Mouse (Mus musculus) kidney, embryonic 14.5 days (tissue): ENCODE results near the gene Prpf18. TPM values are rescaled to one million over a fixed set of nuclear protein-coding genes. Genes with fewer than 3 reads are reported as not detected.

Experiments
- ATAC-seq: fragments of 200-750 bp; cut with Nextera tagmentation; 2 replicates; pipeline ENCODE4 v1.8.0; 2017; ENCODE audit warnings: moderate number of reproducible peaks, mild to moderate bottlenecking, moderate TSS enrichment, moderate library complexity; ENCODE audit not compliant: low FRiP score, low TSS enrichment
- H3K27ac ChIP-seq: fragments of 300-500 bp; sonication (generic); 2 replicates; pipeline ENCODE4 v1.5.1; 2014; ENCODE audit warnings: low read depth, mild to moderate bottlenecking, low read length, moderate library complexity, mixed read lengths
- H3K27me3 ChIP-seq: fragments of 300-500 bp; sonication (generic); 2 replicates; pipeline ENCODE4 v1.6.1; 2014; ENCODE audit warnings: mild to moderate bottlenecking, low read length; ENCODE audit not compliant: control insufficient read depth, insufficient read depth
- H3K36me3 ChIP-seq: fragments of 300-500 bp; sonication (generic); 2 replicates; pipeline ENCODE4 v1.6.1; 2014; ENCODE audit warnings: low read length, mixed read lengths; ENCODE audit not compliant: control insufficient read depth, insufficient read depth
- H3K4me1 ChIP-seq: fragments of 300-500 bp; sonication (generic); 2 replicates; pipeline ENCODE4 v1.6.1; 2014; ENCODE audit warnings: low read length, mixed read lengths; ENCODE audit not compliant: control insufficient read depth, insufficient read depth
- H3K4me2 ChIP-seq: fragments of 300-500 bp; sonication (generic); replicated peaks from 2 replicates; pipeline ENCODE4 v1.6.1; 2014; ENCODE audit warnings: low read depth, mild to moderate bottlenecking, low read length
- H3K4me3 ChIP-seq: fragments of 300-500 bp; sonication (generic); 2 replicates; pipeline ENCODE4 v1.5.1; 2014; ENCODE audit warnings: mild to moderate bottlenecking, low read length
- H3K9ac ChIP-seq: fragments of 300-500 bp; sonication (generic); 2 replicates; pipeline ENCODE4 v1.6.1; 2014; ENCODE audit warnings: low read depth, mild to moderate bottlenecking, low read length, moderate library complexity
- H3K9me3 ChIP-seq: fragments of 300-500 bp; sonication (generic); 2 replicates; pipeline ENCODE4 v1.6.1; 2016; ENCODE audit warnings: low read length; ENCODE audit not compliant: control insufficient read depth
- WGBS: fragments of 180-500 bp; shearing (Covaris S2); extraction: QIAGEN DNeasy Blood & Tissue Kit; methylation state at CpG from one replicate; pipeline ENCODE4 v1.1.7; 2014; 5-methylcytosine and 5-hydroxymethylcytosine counted together
- polyA plus RNA-seq: library from polyadenylated mRNA; unstranded; fragments of >200 nt; fragmentation: Nextera tagmentation; extraction: Ambion mirVana; gene quantifications from 2 replicates; pipeline ENCODE4 v1.2.1, GENCODE M21; 2014

Gene Prpf18
- polyA plus RNA-seq, 1 experiment from 2014 or later, result 38.8 TPM

- Histone ChIP-seq H3K4me3 (no peak overlapping the region), H3K4me2 (no peak overlapping the region), H3K27ac (no peak overlapping the region), H3K27me3 (no peaks in the 10 kb centered on the region), H3K9me3 (no peaks in the 10 kb centered on the region), H3K9ac (no peak overlapping the region), H3K4me1 (peaks cover 2% of the 10 kb centered on the region; the same call in 1 of the 2 replicates), H3K36me3 (peaks cover 96% of the 10 kb centered on the region)
- ATAC-seq, result no peak
- 96% methylated on average over 3 of the region's 3 CpGs for WGBS
Measured at GRCm38 (mm10) chr2:4606559-4606958, 45.4 kb downstream of the Prpf18 start.

- Histone ChIP-seq H3K9me3 (no peaks in the 10 kb centered on the region), H3K27me3 (no peaks in the 10 kb centered on the region), H3K9ac (no peak overlapping the region), H3K4me3 (no peak overlapping the region), H3K27ac (no peak overlapping the region), H3K4me2 (no peak overlapping the region), H3K4me1 (peaks cover 6% of the 10 kb centered on the region; the same call in 1 of the 2 replicates), H3K36me3 (peaks cover 85% of the 10 kb centered on the region)
- peak; percentile 21; the same call in 1 of the 2 replicates for ATAC-seq
- WGBS, result 87% methylated on average over 33 of the region's 33 CpGs
Measured at GRCm38 (mm10) chr2:4603361-4603945, 48.5 kb downstream of the Prpf18 start.

GRCm38 (mm10) chr2:4601034-4601890 is 50.7 kb downstream of the Prpf18 start:
- no peak overlapping the region; the same call in 1 of the 2 replicates for H3K9ac ChIP-seq
- peaks cover 82% of the 10 kb centered on the region for H3K36me3 ChIP-seq
- H3K9me3 ChIP-seq, result no peaks in the 10 kb centered on the region
- H3K27me3 ChIP-seq, result no peaks in the 10 kb centered on the region
- H3K27ac ChIP-seq, result 0 out of 2 replicates have a peak overlapping the region, but pooled peaks have one; percentile 7
- H3K4me3 ChIP-seq, result no peak overlapping the region
- H3K4me1 ChIP-seq, result peaks cover 6% of the 10 kb centered on the region; the same call in 1 of the 2 replicates
- peak; percentile 53; the same call in 1 of the 2 replicates for ATAC-seq
- H3K4me2 ChIP-seq, result no peak overlapping the region
- 51% methylated on average over 15 of the region's 15 CpGs for WGBS

GRCm38 (mm10) chr2:4596992-4597391 is 54.9 kb downstream of the Prpf18 start:
- no peak overlapping the region for H3K9ac ChIP-seq
- no peak for ATAC-seq
- H3K27ac ChIP-seq, result no peak overlapping the region
- H3K36me3 ChIP-seq, result peaks cover 76% of the 10 kb centered on the region
- peaks cover 6% of the 10 kb centered on the region; the same call in 1 of the 2 replicates for H3K4me1 ChIP-seq
- no peaks in the 10 kb centered on the region for H3K27me3 ChIP-seq
- H3K4me3 ChIP-seq, result no peak overlapping the region
- H3K9me3 ChIP-seq, result no peaks in the 10 kb centered on the region
- H3K4me2 ChIP-seq, result no peak overlapping the region
- 92% methylated on average over 7 of the region's 7 CpGs for WGBS

GRCm38 (mm10) chr2:4593878-4594387 is 58.0 kb downstream of the Prpf18 start:
- Histone ChIP-seq H3K27me3 (no peaks in the 10 kb centered on the region), H3K9ac (no peak overlapping the region), H3K4me2 (no peak overlapping the region), H3K27ac (no peak overlapping the region), H3K4me1 (peaks cover 3% of the 10 kb centered on the region), H3K4me3 (no peak overlapping the region), H3K36me3 (peaks cover 76% of the 10 kb centered on the region), H3K9me3 (no peaks in the 10 kb centered on the region)
- ATAC-seq, result no peak
- WGBS, result 87% methylated on average over 3 of the region's 3 CpGs

- Histone ChIP-seq H3K27ac (no peak overlapping the region), H3K4me3 (no peak overlapping the region), H3K4me1 (peaks cover 8% of the 10 kb centered on the region), H3K36me3 (peaks cover 75% of the 10 kb centered on the region), H3K9me3 (no peaks in the 10 kb centered on the region), H3K27me3 (no peaks in the 10 kb centered on the region), H3K9ac (no peak overlapping the region), H3K4me2 (no peak overlapping the region)
- ATAC-seq, result peak; percentile 61; the same call in 1 of the 2 replicates
- 47% methylated on average over 9 of the region's 9 CpGs for WGBS
Measured at GRCm38 (mm10) chr2:4593433-4593832, 58.5 kb downstream of the Prpf18 start.

- H3K4me1 ChIP-seq, result peaks cover 16% of the 10 kb centered on the region
- H3K4me3 ChIP-seq, result no peak overlapping the region
- ATAC-seq, result no peak
- H3K4me2 ChIP-seq, result no peak overlapping the region
- 88% methylated on average over 7 of the region's 7 CpGs for WGBS
- H3K9me3 ChIP-seq, result no peaks in the 10 kb centered on the region
- no peaks in the 10 kb centered on the region for H3K27me3 ChIP-seq
- no peak overlapping the region for H3K9ac ChIP-seq
- peaks cover 70% of the 10 kb centered on the region for H3K36me3 ChIP-seq
- no peak overlapping the region for H3K27ac ChIP-seq
Measured at GRCm38 (mm10) chr2:4592666-4593065, 59.2 kb downstream of the Prpf18 start.

DNA sequence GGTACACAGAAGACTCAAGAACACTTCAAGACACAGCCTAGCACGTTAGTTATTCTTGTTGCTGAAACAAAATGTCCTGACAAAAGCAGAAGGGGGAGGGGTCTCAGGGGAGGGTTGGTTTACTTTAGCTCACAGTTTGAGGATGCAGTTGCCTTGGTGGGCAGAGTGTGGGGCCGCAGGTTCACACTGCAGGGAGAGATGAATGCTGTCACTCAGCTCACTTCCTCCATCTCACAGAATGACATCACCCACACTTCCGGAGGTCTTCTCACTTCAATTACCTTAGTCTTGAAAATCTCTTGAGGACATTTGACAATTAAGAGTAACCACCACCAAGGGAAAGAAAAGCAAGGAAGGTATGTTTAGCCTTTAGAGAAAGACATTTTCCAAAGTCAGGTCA is 60.3 kb downstream of the Prpf18 start:
- Histone ChIP-seq H3K27me3 (no peaks in the 10 kb centered on the region), H3K27ac (no peak overlapping the region), H3K4me3 (no peak overlapping the region), H3K4me2 (no peak overlapping the region), H3K9me3 (no peaks in the 10 kb centered on the region), H3K36me3 (peaks cover 62% of the 10 kb centered on the region), H3K9ac (no peak overlapping the region), H3K4me1 (peaks cover 26% of the 10 kb centered on the region)
- ATAC-seq, result no peak
- 82% methylated on average over 3 of the region's 3 CpGs for WGBS
